ENCODE assay signal across 27 mouse cellular contexts in the genomic region with DNA sequence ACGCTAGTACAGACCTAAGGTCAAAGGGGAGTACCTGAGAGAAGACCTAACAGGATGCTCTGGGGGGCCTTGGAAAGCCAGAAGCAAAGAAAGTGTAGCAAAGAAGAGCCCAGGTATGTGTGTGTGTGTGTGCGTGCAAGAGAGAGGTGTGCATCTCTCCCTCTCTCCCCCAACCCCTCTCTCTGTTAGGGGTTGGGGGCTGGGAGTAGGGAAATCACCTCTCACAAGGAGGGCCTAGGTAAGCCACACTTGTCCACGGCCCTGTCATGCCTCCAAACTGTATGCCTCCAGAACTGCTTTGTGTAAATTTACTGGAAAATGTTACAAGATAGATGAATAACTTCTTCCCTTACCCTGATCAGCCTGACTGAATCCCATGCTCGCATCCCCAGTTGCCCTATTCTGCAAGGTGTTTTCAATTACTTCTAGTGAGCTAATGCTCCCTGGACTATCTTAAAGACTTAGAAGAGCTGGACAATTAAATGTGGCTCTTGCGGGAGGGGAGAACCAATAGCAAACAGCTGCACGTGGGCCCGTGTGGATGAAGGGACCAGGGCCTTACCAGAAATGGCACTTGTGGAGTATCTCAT. TPM values are rescaled to one million over a fixed set of nuclear protein-coding genes. Genes with fewer than 3 reads are reported as not detected.
DNase-seq lines count a peak whose midpoint lies in the region; ATAC-seq lines count a peak whose summit lies in the region.
"Had no signal": no experiment of that assay in that cellular context is flagged by ENCODE, and none has a peak within 500 bp of the region (broad histone marks: within the 10 kb centered on the region; RNA-seq: fewer than 3 reads in every experiment).

No protein-coding gene starts in this region.

- H3K4me2 ChIP-seq in intestine, embryonic 14.5 days (ENCODE audit: low read length): no peak overlapping the region
- no peak overlapping the region for H3K4me2 ChIP-seq in intestine, embryonic 16.5 days (ENCODE audit: low read depth, low read length)
- H3K4me2 ChIP-seq in embryonic facial prominence, embryonic 14.5 days (ENCODE audit: low read depth, low read length): no peak overlapping the region
- H3K4me2 ChIP-seq in limb, embryonic 13.5 days (replicated peaks): no peak overlapping the region
- no peak overlapping the region for H3K4me2 ChIP-seq in forebrain, embryonic 15.5 days (replicated peaks)
- H3K4me2 ChIP-seq: heart, embryonic 15.5 days; hindbrain, embryonic 13.5 days; midbrain, embryonic 13.5 days had no signal

- H3K36me3 ChIP-seq in intestine, embryonic 14.5 days (ENCODE audit: control insufficient read depth, insufficient read depth, low read length): no peaks in the 10 kb centered on the region
- no peaks in the 10 kb centered on the region for H3K36me3 ChIP-seq in intestine, embryonic 16.5 days (ENCODE audit: control insufficient read depth, insufficient read depth, low read length)
- H3K36me3 ChIP-seq in embryonic facial prominence, embryonic 14.5 days (ENCODE audit: control insufficient read depth, insufficient read depth, low read length): no peaks in the 10 kb centered on the region
- no peaks in the 10 kb centered on the region for H3K36me3 ChIP-seq in limb, embryonic 13.5 days
- no peaks in the 10 kb centered on the region for H3K36me3 ChIP-seq in forebrain, embryonic 15.5 days
- H3K36me3 ChIP-seq: forebrain, embryonic 10.5 days; heart, embryonic 10.5 days; heart, embryonic 15.5 days; hindbrain, embryonic 13.5 days; midbrain, embryonic 13.5 days had no signal

- H3K4me3 ChIP-seq in intestine, embryonic 14.5 days (ENCODE audit: low read depth, low read length): no peak overlapping the region
- no peak overlapping the region for H3K4me3 ChIP-seq in intestine, embryonic 16.5 days (ENCODE audit: low read length)
- H3K4me3 ChIP-seq in embryonic facial prominence, embryonic 14.5 days (ENCODE audit: low read depth, low read length): no peak overlapping the region
- no peak overlapping the region for H3K4me3 ChIP-seq in limb, embryonic 13.5 days
- H3K4me3 ChIP-seq in forebrain, embryonic 15.5 days: no peak overlapping the region
- H3K4me3 ChIP-seq: forebrain, embryonic 10.5 days; heart, embryonic 10.5 days; heart, embryonic 15.5 days; hindbrain, embryonic 13.5 days; midbrain, embryonic 13.5 days had no signal

- H3K9me3 ChIP-seq in intestine, embryonic 14.5 days (ENCODE audit: control insufficient read depth, low read length): no peaks in the 10 kb centered on the region
- no peaks in the 10 kb centered on the region for H3K9me3 ChIP-seq in intestine, embryonic 16.5 days (ENCODE audit: control insufficient read depth, low read length)
- H3K9me3 ChIP-seq in embryonic facial prominence, embryonic 14.5 days (ENCODE audit: control insufficient read depth, low read length): no peaks in the 10 kb centered on the region
- H3K9me3 ChIP-seq in limb, embryonic 13.5 days: no peaks in the 10 kb centered on the region
- no peaks in the 10 kb centered on the region for H3K9me3 ChIP-seq in forebrain, embryonic 15.5 days
- H3K9me3 ChIP-seq: forebrain, embryonic 10.5 days; heart, embryonic 10.5 days; heart, embryonic 15.5 days; hindbrain, embryonic 13.5 days; midbrain, embryonic 13.5 days had no signal

- no peak overlapping the region for H3K27ac ChIP-seq in intestine, embryonic 14.5 days (ENCODE audit: low read depth)
- H3K27ac ChIP-seq in intestine, embryonic 16.5 days (ENCODE audit: low read length): no peak overlapping the region
- no peak overlapping the region for H3K27ac ChIP-seq in embryonic facial prominence, embryonic 14.5 days (replicated peaks; ENCODE audit: low read depth, low read length)
- peak overlapping the region; percentile 28; the same call in 1 of the 2 replicates for H3K27ac ChIP-seq in limb, embryonic 13.5 days
- no peak overlapping the region for H3K27ac ChIP-seq in forebrain, embryonic 15.5 days (replicated peaks)
- H3K27ac ChIP-seq: forebrain, embryonic 10.5 days; heart, embryonic 10.5 days; heart, embryonic 15.5 days; hindbrain, embryonic 13.5 days; liver, embryonic 14.5 days; macrophage; midbrain, embryonic 13.5 days had no signal

- 79% methylated on average over 7 of the region's 7 CpGs for WGBS in intestine, embryonic 14.5 days
- 78% methylated on average over 7 of the region's 7 CpGs for WGBS in intestine, embryonic 16.5 days
- WGBS in embryonic facial prominence, embryonic 14.5 days: 60% methylated on average over 7 of the region's 7 CpGs
- WGBS in limb, embryonic 13.5 days: 35% methylated on average over 7 of the region's 7 CpGs
- WGBS in forebrain, embryonic 15.5 days: 84% methylated on average over 7 of the region's 7 CpGs

- H3K27me3 ChIP-seq in intestine, embryonic 14.5 days (replicated peaks; ENCODE audit: control insufficient read depth, insufficient read depth, low read length): no peaks in the 10 kb centered on the region
- H3K27me3 ChIP-seq in intestine, embryonic 16.5 days (replicated peaks; ENCODE audit: control insufficient read depth, insufficient read depth, low read length): no peaks in the 10 kb centered on the region
- H3K27me3 ChIP-seq in embryonic facial prominence, embryonic 14.5 days (replicated peaks; ENCODE audit: control insufficient read depth, insufficient read depth, low read length): no peaks in the 10 kb centered on the region
- no peaks in the 10 kb centered on the region for H3K27me3 ChIP-seq in limb, embryonic 13.5 days
- no peaks in the 10 kb centered on the region for H3K27me3 ChIP-seq in forebrain, embryonic 15.5 days
- H3K27me3 ChIP-seq: heart, embryonic 15.5 days; hindbrain, embryonic 13.5 days; midbrain, embryonic 13.5 days had no signal

- no peak for ATAC-seq in intestine, embryonic 14.5 days (replicated peaks; ENCODE audit: low FRiP score, low TSS enrichment, low read depth)
- no peak for ATAC-seq in intestine, embryonic 16.5 days
- peak; percentile 15; the same call in 1 of the 2 replicates for ATAC-seq in embryonic facial prominence, embryonic 14.5 days (ENCODE audit: low read depth)
- ATAC-seq in limb, embryonic 13.5 days (ENCODE audit: low FRiP score, low read depth): peak; percentile 84
- ATAC-seq in forebrain, embryonic 15.5 days (replicated peaks): no peak
- ATAC-seq: CD4-positive, CD25-positive, alpha-beta regulatory T cell, adult 4 months; forebrain, embryonic 16.5 days; midbrain, embryonic 13.5 days had no signal

- peak; percentile 36 for DNase-seq in intestine, embryonic 14.5 days (ENCODE audit: low spot score)
- DNase-seq in embryonic facial prominence, embryonic 14.5 days (ENCODE audit: low spot score): no peak
- DNase-seq in spleen, adult 18-20 months: no peak
- DNase-seq in right cerebral cortex, postnatal 10 days (ENCODE audit: low spot score in 2 of 2): no peak
- DNase-seq: adrenal gland, postnatal 36 days; cerebellum, adult 8-10 months; cerebellum, postnatal 25 days; kidney, adult 2 months; kidney, postnatal 4 days; liver; lung, adult 2 months; lung, postnatal 10 days; right cerebral cortex, adult 18-20 months; right cerebral cortex, postnatal 4 days; thymus, postnatal 4 days had no signal

- H3K4me1 ChIP-seq in intestine, embryonic 14.5 days (replicated peaks; ENCODE audit: control insufficient read depth, insufficient read depth, low read length): no peaks in the 10 kb centered on the region
- H3K4me1 ChIP-seq in intestine, embryonic 16.5 days (ENCODE audit: control insufficient read depth, insufficient read depth, low read length): no peaks in the 10 kb centered on the region
- peaks cover 5% of the 10 kb centered on the region; the same call in 1 of the 2 replicates for H3K4me1 ChIP-seq in embryonic facial prominence, embryonic 14.5 days (ENCODE audit: control insufficient read depth, insufficient read depth, low read length)
- H3K4me1 ChIP-seq in limb, embryonic 13.5 days: peaks cover 32% of the 10 kb centered on the region
- no peaks in the 10 kb centered on the region for H3K4me1 ChIP-seq in forebrain, embryonic 15.5 days
- H3K4me1 ChIP-seq: heart, embryonic 15.5 days; hindbrain, embryonic 13.5 days; midbrain, embryonic 13.5 days had no signal

- no peak overlapping the region for H3K9ac ChIP-seq in intestine, embryonic 14.5 days (ENCODE audit: low read length)
- H3K9ac ChIP-seq in intestine, embryonic 16.5 days (ENCODE audit: low read depth, low read length): no peak overlapping the region
- H3K9ac ChIP-seq in embryonic facial prominence, embryonic 14.5 days (ENCODE audit: low read depth, low read length): no peak overlapping the region
- no peak overlapping the region for H3K9ac ChIP-seq in limb, embryonic 13.5 days
- H3K9ac ChIP-seq in forebrain, embryonic 15.5 days (replicated peaks): no peak overlapping the region
- H3K9ac ChIP-seq: heart, embryonic 15.5 days; hindbrain, embryonic 13.5 days; liver, embryonic 14.5 days; midbrain, embryonic 13.5 days had no signal

RNA-seq across cellular contexts. Expression of a gene that starts 22.4 kb away (rescaled TPM):
- polyA plus RNA-seq in intestine, embryonic 14.5 days (2014; fragmentation: Nextera tagmentation; extraction: Ambion mirVana): 38.2 and 41.4 TPM in 2 replicates
- polyA plus RNA-seq in intestine, embryonic 16.5 days (2015; fragmentation: Nextera tagmentation; extraction: Ambion mirVana): 30.4 and 31.9 TPM in 2 replicates
- polyA plus RNA-seq in embryonic facial prominence, embryonic 14.5 days (2014; fragmentation: Nextera tagmentation; extraction: Ambion mirVana): 25.5 and 30.2 TPM in 2 replicates
- 31.5 and 37.3 TPM in 2 replicates for polyA plus RNA-seq in limb, embryonic 13.5 days (2015; fragmentation: Nextera tagmentation; extraction: Ambion mirVana)
- 1.9 and 2.3 TPM in 2 replicates for polyA plus RNA-seq in forebrain, embryonic 15.5 days (2015; fragmentation: Nextera tagmentation; extraction: Ambion mirVana)

Comparison
In these comparisons a context has a peak if more than half of its experiments do, and no peak if none do; other contexts are left out.
1. ATAC-seq: peak in embryonic facial prominence, embryonic 14.5 days (single experiment) and limb, embryonic 13.5 days (single experiment); none in intestine, embryonic 14.5 days (single experiment), intestine, embryonic 16.5 days (single experiment) and forebrain, embryonic 15.5 days (single experiment).